Mouse (Mus musculus) ES-Bruce4 (cell line): ENCODE data around the gene Mtf2.
A peak's percentile ranks its signal among the peaks of the same experiment; 100 is the strongest.

ENCODE experiments used
- CTCF ChIP-seq: IDR thresholded peaks from one replicate; pipeline ENCODE4 v1.8.1; 2011; ENCODE audit warnings: low read depth, low read length
- EP300 ChIP-seq: IDR thresholded peaks from 2 replicates; pipeline ENCODE4 v1.6.1; 2011; ENCODE audit warnings: low read depth, low read length; ENCODE audit not compliant: insufficient read depth
- POLR2A ChIP-seq: IDR thresholded peaks from one replicate; pipeline ENCODE4 v1.8.1; 2011; ENCODE audit warnings: low read length; ENCODE audit not compliant: insufficient read depth

GRCm38 (mm10) chr5:108085440-108085839, 20.0 kb downstream of the Mtf2 start:
- TF ChIP-seq CTCF: peak; percentile 34
- TF ChIP-seq EP300: no peak
- no peak for TF ChIP-seq POLR2A
